Mouse (Mus musculus) cerebellum, adult 9-10 months (tissue): Measurements from ENCODE around the gene Hunk.

ENCODE experiments used
- DNase-seq: peaks from one replicate; pipeline ENCODE4 v3.0.0; 2022

The Hunk gene

GRCm38 (mm10) chr16:90517041-90517440 lies 131.2 kb downstream of the Hunk start:
- DNase-seq: no peak

GRCm38 (mm10) chr16:90518232-90518631 lies 132.4 kb downstream of the Hunk start:
- no peak for DNase-seq

- no peak for DNase-seq
Observed at GRCm38 (mm10) chr16:90518732-90519295, 133.0 kb downstream of the Hunk start.

GRCm38 (mm10) chr16:90521191-90521950 lies 135.6 kb downstream of the Hunk start:
- no peak for DNase-seq

GRCm38 (mm10) chr16:90521951-90522255 lies 136.1 kb downstream of the Hunk start:
- no peak for DNase-seq

- DNase-seq: no peak
Observed at GRCm38 (mm10) chr16:90522575-90522974, 136.8 kb downstream of the Hunk start.

- DNase-seq: no peak
Observed at GRCm38 (mm10) chr16:90523373-90523772, 137.6 kb downstream of the Hunk start.

GRCm38 (mm10) chr16:90523894-90524293 lies 138.1 kb downstream of the Hunk start:
- no peak for DNase-seq

- no peak for DNase-seq
Observed at GRCm38 (mm10) chr16:90524393-90524792, 138.6 kb downstream of the Hunk start.

- DNase-seq: no peak
Observed at GRCm38 (mm10) chr16:90533119-90533673, 147.4 kb downstream of the Hunk start.

GRCm38 (mm10) chr16:90534591-90534990 lies 148.8 kb downstream of the Hunk start:
- DNase-seq: no peak

- DNase-seq: no peak
Observed at GRCm38 (mm10) chr16:90538926-90539325, 153.1 kb downstream of the Hunk start.

- no peak for DNase-seq
Observed at GRCm38 (mm10) chr16:90541191-90541590, 155.4 kb downstream of the Hunk start.

GRCm38 (mm10) chr16:90542383-90542782 lies 156.6 kb downstream of the Hunk start:
- no peak for DNase-seq

- no peak for DNase-seq
Observed at GRCm38 (mm10) chr16:90544175-90544574, 158.4 kb downstream of the Hunk start.

GRCm38 (mm10) chr16:90545509-90545908 lies 159.7 kb downstream of the Hunk start:
- DNase-seq: no peak

GRCm38 (mm10) chr16:90546591-90546990 lies 160.8 kb downstream of the Hunk start:
- no peak for DNase-seq

GRCm38 (mm10) chr16:90547996-90548395 lies 162.2 kb downstream of the Hunk start:
- DNase-seq: no peak
